Mouse (Mus musculus) heart, postnatal 25 days (tissue): ENCODE results near the gene Gm20521. TPM values are rescaled to one million over a fixed set of nuclear protein-coding genes. Genes with fewer than 3 reads are reported as not detected.

Experiments used
- total RNA-seq, 2 experiments: library from RNA; stranded (reverse); gene quantifications; 2 replicates each; pipeline ENCODE4 v1.2.3; 2021

Gm20521 gene
- total RNA-seq, 2 experiments from 2014 or later: 4.5 to 6.8 TPM

Other genes with a start within 250 kb of the Gm20521 start
- not detected for gene Gm17606, start 242.5 kb upstream of the Gm20521 start, total RNA-seq
- under 1 TPM; 0.31 to 0.39 TPM for gene Cdh24, start 242.1 kb upstream of the Gm20521 start, total RNA-seq
- gene 1700123O20Rik, start 197.2 kb upstream of the Gm20521 start, total RNA-seq: 10 to 100 TPM; 15.5 to 16.0 TPM
- 10 to 100 TPM; 78.7 to 80.9 TPM for gene Acin1, start 196.5 kb upstream of the Gm20521 start, total RNA-seq
- not detected for gene Gm29776, start 184.6 kb upstream of the Gm20521 start, total RNA-seq
- not detected for gene Cebpe, start 171.3 kb upstream of the Gm20521 start, total RNA-seq
- gene Slc7a8, start 101.5 kb upstream of the Gm20521 start, total RNA-seq: 1 to 10 TPM; 2.4 to 2.8 TPM
- gene Rnf212b, start 69.3 kb upstream of the Gm20521 start, total RNA-seq: not detected
- gene Homez, start 12.5 kb upstream of the Gm20521 start, total RNA-seq: 1 to 10 TPM; 4.7 to 7.3 TPM
- gene Ppp1r3e, start 5.9 kb upstream of the Gm20521 start, total RNA-seq: 1 to 10 TPM; 3.0 to 3.6 TPM
- 10 to 100 TPM; 39.7 to 40.3 TPM for gene Bcl2l2, start 64 bp upstream of the Gm20521 start, total RNA-seq
- 10 to 100 TPM; 50.7 to 55.6 TPM for gene Pabpn1, start 9.1 kb downstream of the Gm20521 start, total RNA-seq
- 1 to 10 TPM; 2.7 to 3.1 TPM for gene Slc22a17, start 29.7 kb downstream of the Gm20521 start, total RNA-seq
- gene Efs, start 42.7 kb downstream of the Gm20521 start, total RNA-seq: 1 to 10 TPM; 2.8 to 3.0 TPM
- not detected for gene Il25, start 49.3 kb downstream of the Gm20521 start, total RNA-seq
- gene Cmtm5, start 52.8 kb downstream of the Gm20521 start, total RNA-seq: under 1 TPM; 0.29 to 0.36 TPM
- over 10,000 TPM; 23,221 to 24,394 TPM for gene Myh6, start 83.5 kb downstream of the Gm20521 start, total RNA-seq
- gene Gm17428, start 93.5 kb downstream of the Gm20521 start, total RNA-seq: not detected
- 1,000 to 10,000 TPM; 2,164 to 2,361 TPM for gene Myh7, start 111.2 kb downstream of the Gm20521 start, total RNA-seq
- gene Ngdn, start 132.0 kb downstream of the Gm20521 start, total RNA-seq: 10 to 100 TPM; 26.0 to 27.0 TPM
- gene Zfhx2, start 208.9 kb downstream of the Gm20521 start, total RNA-seq: 1 to 10 TPM; 2.9 to 3.6 TPM
- gene Thtpa, start 211.3 kb downstream of the Gm20521 start, total RNA-seq: 10 to 100 TPM; 12.3 to 13.2 TPM
- gene Ap1g2, start 223.2 kb downstream of the Gm20521 start, total RNA-seq: 1 to 10 TPM; 4.4 to 4.6 TPM
- not detected for gene Jph4, start 233.5 kb downstream of the Gm20521 start, total RNA-seq